Mouse (Mus musculus): ENCODE measurements at regions not wholly inside any gene's neighbourhood (a gene's known extent, or its start where the extent isn't known, plus 50 kb on each side); places are given as distances from the start of the nearest gene placed in this dataset.

GRCm38 (mm10) chrX:40130382-40130781, 267.0 kb upstream of the Cypt14 start:
- no peak for TF ChIP-seq CTCF (IDR thresholded peaks at IDR 0.05; ENCODE audit: low read depth, low read length)
- TF ChIP-seq POLR2A (IDR thresholded peaks at IDR 0.05; ENCODE audit: extremely low read depth, insufficient read depth, low read length): no peak
